Mouse (Mus musculus) activated CD4-positive, CD25-positive, alpha-beta regulatory T cell, adult 4 months (primary cell): ENCODE results near the gene Tmem129. TPM values are rescaled to one million over a fixed set of nuclear protein-coding genes. Genes with fewer than 3 reads are reported as not detected.

Experiments used
- ATAC-seq: one replicate; pipeline ENCODE4 v1.8.0; 2017
- polyA plus RNA-seq, 2 experiments: library from polyadenylated mRNA; unstranded; fragments of 100-300 nt; shearing (Covaris generic); gene quantifications; one replicate each; pipeline ENCODE4 v1.2.1; 2017

Tmem129 gene
- polyA plus RNA-seq, result 10 to 100 TPM; 26.9 to 27.1 TPM

DNA sequence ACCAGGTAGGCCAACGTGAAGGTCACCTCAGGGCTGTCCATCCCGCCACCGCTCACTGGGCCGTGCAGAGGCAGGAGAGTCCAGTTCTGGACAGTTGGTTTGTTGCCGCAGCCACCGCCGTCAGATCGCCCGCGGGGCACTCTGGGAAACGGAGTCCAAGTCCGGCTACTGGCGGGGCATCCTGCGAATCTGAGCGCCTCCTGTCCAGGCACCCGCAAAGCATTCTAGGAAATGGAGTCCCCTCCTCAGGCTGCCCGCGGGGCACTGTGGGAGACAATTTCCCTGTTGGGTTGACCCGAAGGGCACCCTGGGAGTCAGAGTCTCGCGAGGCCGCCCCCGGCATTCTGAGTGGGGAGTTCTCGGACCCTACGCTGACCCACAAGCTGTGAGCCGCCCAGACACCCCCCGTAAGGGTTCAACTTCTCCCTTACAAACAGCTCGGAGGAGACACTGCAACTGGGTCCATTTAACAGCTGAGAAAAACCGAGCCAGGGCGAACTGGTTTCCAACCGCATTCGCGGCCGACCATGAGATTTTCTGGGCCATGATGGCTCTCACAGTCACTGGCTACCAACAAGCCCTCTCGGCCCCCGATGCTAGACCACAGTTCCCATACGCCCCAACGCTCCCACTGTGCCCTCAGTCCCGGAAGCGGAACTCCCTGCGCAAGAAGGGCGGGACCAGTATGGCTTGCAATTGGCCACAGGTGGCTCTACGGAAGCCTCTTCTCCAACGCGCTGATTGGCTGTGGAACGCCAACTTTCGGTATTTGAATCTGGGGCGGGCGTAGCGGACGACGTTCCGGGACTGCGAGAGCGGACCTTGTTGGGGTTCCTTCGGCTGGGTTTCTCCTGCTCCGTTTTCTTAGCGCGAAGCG lies at the start of gene Tmem129, which contains the start of gene Tacc3:
Gene Tmem129 (minus strand): TSS at position 630 of the 877 bp plus-strand sequence.
Gene Tacc3 (plus strand): TSS at position 342 of the 877 bp plus-strand sequence.
- ATAC-seq, result peak; percentile 87

DNA sequence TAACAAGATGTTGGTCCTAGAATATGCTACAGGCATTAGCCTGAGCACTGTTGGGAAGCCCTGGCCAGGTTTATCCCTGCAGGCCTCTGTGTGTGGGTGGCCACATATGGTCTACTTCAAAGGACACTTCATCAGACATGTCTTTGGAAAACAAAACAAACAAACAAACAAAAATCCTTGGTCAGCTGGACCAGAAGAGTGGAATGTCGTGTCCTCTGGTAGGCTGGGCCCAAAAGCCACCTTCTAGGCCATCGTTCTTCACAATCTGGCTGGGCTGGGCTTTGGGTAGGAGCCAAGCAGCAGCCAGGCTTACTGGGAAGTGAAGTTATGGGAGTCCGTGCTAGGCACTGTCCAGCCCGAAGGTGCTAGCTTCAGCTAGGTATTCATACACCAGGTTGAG lies 48.9 kb upstream of the Tmem129 start:
- no peak for ATAC-seq

DNA sequence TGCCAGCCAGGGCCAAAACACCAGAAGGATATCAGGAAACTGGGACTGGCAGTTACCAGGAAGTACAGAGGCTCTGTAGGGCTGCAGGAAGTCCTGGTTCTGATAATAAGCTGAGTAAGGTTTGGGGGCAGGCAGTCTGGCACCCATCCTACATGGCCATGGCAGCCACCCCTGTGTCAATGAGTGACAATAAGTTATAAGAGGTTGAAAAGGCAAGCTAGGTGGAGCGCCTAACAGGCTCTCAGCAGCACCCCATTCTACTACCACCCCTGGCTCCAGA lies 48.1 kb upstream of the Tmem129 start:
- no peak for ATAC-seq

- ATAC-seq, result no peak
Measured at GRCm38 (mm10) chr5:33705612-33706349, 47.6 kb upstream of the Tmem129 start.

DNA sequence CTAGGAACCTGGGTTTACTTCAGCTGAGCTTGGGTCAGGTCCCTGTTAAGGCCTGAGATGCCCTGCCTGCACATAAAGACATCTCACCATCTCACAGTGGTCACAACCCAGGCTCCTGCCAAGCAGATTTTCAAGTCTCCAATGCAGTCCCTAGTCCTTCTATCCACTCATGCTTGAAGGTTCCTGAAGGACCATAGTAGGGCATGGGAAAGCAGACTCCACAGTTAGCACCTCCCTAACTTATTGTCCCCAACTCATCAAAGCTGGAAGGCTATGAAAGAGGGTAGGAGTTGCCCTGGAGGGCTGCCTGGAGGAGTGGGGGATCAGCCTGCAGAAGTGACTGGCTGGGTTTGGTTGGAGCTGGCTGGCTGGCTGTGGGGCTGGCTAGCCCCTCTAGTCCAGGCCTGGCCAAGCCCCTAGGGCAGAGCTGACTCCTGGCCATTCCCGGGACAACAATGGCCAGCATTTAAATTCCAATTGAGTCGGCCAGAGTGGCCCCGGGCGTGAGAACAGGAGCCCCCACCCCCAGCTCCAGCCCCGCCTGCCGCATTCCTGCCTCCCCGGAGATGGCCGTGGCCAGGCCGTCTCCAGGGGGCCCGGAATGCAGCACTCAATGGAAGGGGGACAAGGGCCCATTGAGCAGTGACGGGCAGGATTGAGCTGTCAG lies 46.9 kb upstream of the Tmem129 start:
- no peak for ATAC-seq

GRCm38 (mm10) chr5:33703999-33704398 lies 45.8 kb upstream of the Tmem129 start:
- no peak for ATAC-seq

GRCm38 (mm10) chr5:33701832-33702231 lies 43.6 kb upstream of the Tmem129 start:
- no peak for ATAC-seq

DNA sequence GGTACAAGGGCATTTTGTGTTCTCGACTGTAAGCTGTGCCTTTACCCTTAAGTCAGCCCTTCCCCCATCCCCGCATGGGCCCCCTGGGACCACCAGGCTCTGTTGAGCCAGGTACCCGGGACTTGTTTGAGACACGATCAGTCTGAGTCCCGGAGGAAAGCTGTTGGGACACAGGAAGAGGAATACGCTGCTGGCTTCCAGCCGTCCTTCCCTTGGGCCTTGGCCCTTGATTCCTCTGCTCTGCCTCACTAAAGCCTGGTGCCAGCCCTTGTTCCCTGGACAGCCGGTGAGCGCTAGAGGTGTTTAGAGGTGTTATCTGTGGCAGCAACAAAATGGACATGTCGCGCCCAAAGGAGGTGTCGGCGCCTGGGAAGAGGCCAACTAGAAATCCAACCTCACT lies 41.8 kb upstream of the Tmem129 start:
- ATAC-seq, result no peak

DNA sequence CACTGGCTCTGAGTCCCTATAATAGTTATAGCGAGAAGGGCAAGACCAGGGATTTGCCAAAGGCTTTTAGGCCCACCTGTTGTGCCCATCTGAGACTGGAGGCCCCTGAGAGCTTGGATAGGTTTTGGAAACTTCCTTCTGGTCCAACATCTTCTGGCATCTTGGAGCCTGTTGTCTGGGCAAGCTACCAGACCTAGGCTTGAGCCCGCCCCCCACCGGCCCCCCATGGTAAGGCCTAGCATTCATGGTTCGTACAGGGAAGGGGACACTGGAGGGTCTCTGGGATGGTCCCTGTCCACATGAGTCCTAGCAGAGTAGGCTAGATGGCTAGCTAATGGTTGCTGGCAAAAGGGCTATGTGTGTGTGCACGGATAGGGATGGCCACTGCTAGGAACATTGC lies 40.5 kb upstream of the Tmem129 start:
- ATAC-seq, result no peak

- no peak for ATAC-seq
Measured at GRCm38 (mm10) chr5:33697947-33698512, 39.8 kb upstream of the Tmem129 start.

DNA sequence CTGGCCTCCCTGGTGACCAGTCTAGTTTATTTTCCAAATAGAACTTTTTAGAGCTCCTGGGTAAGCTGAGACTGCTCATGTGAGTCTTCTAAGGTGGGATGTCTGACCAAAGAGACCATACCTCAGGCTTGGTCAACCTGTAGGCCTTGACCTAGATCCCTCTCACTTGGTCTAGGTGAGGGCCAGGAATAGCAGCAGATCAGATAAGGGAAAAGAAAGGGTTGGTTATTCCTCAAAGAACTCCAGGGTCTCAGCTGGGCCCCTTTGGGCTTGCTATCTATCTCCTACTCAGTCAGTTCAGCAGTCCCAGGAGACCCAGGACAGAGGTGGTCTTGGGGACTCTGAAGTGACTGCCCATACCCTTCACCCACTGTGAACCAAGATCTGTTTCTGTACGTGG lies 39.3 kb upstream of the Tmem129 start:
- ATAC-seq, result no peak

DNA sequence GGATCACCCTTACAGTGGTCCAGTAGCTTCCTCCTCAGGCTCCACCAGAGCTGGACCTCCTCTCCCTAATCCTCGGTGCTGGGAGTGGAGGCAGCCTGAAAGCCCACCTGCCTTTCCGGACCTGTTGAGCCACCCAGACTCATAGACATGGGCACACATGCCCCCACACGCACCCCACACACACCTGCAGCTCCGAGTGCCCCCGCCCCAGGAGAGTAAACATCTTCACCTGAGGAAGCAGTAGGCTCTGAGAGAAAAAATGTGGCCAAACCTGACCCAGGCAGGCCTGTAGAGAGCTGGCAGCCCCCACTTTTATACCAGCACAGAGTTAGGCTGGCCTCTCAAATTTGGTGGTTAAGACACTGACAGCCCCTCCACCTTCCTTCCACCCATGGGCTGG lies 38.2 kb upstream of the Tmem129 start:
- no peak for ATAC-seq

DNA sequence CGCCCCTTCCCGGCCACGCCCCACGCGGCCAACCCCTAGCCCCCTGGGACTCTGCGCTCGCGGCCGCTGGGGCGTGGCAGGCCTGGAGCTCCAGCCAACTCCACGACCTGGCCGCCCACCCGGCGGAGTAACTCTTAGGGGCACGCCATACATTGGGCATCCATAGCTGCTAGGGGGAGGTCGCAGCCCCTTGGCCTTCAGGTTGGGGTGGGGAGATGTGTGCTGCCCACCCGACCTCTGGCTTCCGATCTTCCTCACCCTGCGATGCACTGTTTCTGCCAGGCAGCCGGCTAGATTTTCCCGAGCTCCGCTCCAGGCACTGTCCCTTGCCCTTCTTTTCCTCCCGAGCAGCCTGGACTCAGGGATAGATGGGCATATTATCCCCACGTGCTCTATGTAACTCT lies 37.5 kb upstream of the Tmem129 start:
- no peak for ATAC-seq

DNA sequence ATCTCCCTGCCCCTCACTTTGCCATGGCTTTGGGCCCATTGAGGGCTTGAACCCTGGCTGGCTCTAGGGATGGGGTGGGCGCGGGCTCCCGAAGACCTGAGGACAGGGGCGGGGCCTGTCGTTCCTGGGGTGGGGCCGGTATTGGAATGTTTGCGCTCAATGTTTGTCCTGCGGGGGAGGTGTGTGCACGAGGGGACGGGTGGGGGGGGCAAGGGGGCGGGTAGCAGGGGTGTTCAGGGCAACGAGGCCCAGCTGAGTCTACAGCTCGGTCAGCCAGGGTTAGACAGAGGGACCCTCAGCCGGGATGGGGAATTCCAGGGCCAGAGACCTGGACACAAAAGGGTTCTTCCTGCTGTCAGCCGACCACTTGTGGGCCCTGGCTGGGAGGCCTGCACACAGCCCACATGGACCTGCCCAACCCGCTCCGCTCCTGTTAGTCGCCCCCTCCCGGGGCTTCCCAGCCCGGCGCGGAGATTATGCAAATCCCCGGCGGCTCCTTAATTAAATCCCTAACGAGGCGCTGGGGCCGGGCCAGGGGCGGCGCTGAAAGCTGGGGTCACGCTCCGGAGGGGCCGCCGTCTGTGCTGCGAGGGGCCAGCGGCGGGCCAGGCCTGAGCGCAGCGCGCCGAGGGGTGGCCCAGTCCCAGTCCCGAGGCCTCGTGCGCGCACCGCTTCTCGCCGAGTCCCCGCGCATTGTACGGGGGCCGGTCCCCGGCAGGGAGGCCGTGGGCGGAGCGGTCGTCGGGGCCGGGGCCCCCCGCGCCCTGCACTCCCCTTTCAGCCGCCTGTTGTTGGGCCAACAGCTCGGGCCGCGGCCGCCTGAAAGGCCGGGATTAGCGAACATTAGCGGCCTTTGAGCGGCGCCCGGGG lies 36.9 kb upstream of the Tmem129 start:
- no peak for ATAC-seq

DNA sequence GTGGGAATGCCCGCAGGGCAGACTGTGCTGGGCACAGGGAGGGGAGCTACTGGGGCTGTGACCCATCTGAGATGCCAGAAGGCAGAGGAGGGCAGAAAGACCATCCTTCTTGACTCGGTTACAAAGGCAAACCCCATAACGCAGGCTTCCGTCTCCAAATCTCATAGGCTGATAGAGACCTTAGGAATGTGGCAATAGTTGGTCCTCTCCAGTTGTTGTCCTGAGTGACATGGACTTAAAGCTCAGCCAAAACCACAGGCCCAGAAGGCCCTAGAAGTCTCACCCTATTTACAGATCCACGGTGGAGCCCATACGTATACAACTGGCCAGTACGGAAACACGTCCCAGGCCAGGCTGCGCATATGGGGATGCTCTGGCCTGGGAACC lies 36.2 kb upstream of the Tmem129 start:
- ATAC-seq, result no peak

DNA sequence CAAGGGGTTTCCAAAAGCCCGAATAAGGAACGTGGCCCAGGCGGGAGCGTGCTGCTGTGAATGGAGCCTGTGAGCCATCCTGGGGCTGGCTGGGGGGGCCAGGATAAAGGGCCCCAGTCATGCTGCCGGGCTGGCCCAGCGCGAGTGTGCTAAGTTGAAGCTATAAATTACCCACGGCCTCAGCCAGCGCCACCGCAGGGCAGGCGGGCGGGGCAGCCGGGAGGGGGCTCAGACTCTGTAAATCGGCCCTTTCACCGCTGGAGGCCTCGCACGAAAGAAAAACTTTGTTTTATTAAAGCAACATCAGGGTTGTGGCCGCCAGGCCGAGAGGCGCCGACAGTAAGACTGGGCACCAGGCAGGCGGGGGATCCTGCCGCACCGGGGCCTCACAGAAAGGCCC lies 34.2 kb upstream of the Tmem129 start:
- ATAC-seq, result no peak

DNA sequence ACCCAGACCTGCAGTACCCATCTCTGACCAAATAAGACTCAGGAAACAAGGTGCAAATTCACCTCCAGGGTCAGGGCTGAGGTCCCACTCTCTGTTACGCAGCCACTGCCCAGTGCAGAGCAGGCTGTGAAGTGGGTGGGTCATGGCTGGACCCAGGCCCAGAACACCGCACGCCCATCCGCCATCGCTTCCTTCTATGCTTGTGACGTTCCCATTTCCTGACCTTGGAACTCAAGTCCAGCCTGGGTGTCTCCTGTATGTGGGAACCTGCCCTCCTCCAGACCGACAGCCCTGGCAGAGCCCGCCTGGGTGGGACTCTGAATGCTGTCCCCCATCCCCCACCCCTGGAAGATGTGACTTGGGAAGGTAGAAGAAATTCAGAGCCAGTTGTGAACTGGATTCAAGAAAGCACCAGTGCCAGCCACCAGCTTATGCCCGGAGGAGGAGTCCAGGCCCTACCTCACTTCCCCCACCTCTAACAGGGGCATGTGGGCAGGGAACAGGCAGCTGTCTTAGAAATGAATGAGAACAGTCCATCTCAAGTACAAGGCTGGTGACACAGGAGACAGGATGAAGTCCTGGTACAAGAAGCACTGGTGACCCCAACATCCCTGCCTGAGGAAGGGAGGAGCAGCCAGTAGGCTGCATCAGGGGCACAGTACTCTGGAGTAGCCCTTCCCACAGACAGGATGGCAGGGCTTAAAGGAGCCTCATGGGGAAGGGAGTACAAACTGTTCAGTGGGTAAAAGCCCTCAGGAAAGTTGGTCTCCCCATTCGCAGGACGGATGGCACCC lies 31.8 kb upstream of the Tmem129 start:
- no peak for ATAC-seq

- no peak for ATAC-seq
Measured at GRCm38 (mm10) chr5:33689221-33689844, 31.1 kb upstream of the Tmem129 start.

- ATAC-seq, result no peak
Measured at GRCm38 (mm10) chr5:33688278-33689220, 30.3 kb upstream of the Tmem129 start.

DNA sequence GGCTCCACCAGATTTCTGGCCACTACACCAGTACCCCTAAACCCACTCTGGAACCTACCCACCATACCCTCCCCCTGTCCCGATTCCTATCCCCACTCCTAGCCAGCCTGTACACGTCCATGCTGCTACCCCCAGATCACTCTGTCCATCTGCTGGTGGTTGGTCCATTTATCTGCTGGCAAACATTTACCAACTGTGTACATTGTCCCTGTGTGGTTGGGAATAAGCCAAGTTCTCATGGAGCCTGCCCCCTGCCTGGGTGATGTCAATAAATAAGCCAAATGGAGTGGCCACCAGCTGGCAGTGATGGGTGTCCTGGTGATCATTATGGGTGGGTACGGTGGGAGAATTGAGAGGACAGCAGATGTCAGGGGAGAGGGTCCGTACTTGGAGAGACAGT lies 28.9 kb upstream of the Tmem129 start:
- no peak for ATAC-seq
